Mouse (Mus musculus) cerebellum, adult 2 months (tissue): ENCODE measurements around the gene Ptprf.

Experiments used
- CTCF ChIP-seq: fragments of 200-500 bp; IDR thresholded peaks from 2 replicates; pipeline ENCODE4 v1.5.1; 2011; ENCODE audit warnings: low read depth, mild to moderate bottlenecking, control low read depth, low read length, moderate library complexity, borderline replicate concordance; ENCODE audit not compliant: insufficient read depth
- POLR2A ChIP-seq: fragments of 200-500 bp; IDR thresholded peaks from 2 replicates; pipeline ENCODE4 v1.6.1; 2011; ENCODE audit warnings: low read length, control low read depth, borderline replicate concordance; ENCODE audit not compliant: insufficient read depth

DNA sequence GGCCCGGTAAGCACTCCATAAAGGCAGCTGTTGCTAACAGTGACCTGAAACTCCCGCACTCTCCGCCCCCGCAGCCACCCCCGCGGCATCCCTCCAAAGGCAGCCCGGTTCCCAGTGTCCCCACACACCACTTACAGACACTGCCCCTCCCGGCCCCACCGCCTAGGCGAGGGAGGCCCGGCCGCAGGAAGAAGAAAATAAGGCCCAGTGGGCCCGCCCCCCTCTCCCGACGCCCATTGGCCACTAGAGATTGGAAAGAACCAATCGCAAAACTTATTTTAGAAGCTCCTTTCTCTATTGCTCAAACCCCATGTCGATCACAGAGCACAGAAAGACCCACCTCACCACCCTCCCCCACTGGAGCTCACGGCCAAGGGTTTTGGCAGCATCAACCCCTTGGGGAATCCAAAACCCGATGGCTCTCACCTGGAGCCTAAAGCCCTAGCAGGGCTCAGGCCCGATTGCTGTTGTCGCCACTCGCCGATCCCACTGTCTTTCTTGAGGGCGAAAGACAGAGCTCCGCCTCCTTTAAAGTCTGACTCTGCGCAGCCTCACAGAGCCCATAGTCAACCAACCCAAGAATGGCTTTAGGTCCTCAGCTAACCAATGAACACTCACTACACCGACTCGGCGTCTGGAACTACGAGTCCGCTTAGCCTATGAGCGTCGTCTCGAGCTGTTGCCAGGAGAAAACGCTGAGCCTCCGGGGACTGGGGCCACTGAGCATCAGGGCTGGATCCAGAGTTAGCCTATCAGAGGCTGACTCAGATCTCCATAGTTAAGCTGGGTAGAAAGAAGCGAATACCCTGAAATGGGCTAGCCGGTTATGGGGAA is 111.5 kb downstream of the Ptprf start, which contains the start of gene Kdm4a:
- TF ChIP-seq CTCF (no peak), POLR2A (peak; percentile 56; the same call in 1 of the 2 replicates)
